Mouse (Mus musculus): ENCODE data around the gene Lrba. TPM values are rescaled to one million over a fixed set of nuclear protein-coding genes. Genes with fewer than 3 reads are reported as not detected.

Lrba gene
- total and polyA plus RNA-seq, 3 experiments: 12.3 to 22.6 (median 13.8) TPM

- no peaks in the 10 kb centered on the region for H3K36me3 ChIP-seq (replicated peaks in 1 of 2; ENCODE audit: control insufficient read depth in 1 of 2, insufficient read depth in 1 of 2, low read length in 1 of 2)
- TF ChIP-seq POLR2AphosphoS2 (IDR thresholded peaks at IDR 0.05; ENCODE audit: low read depth, low read length) (no peak), CHD1 (IDR thresholded peaks at IDR 0.05; ENCODE audit: low read depth, low read length) (no peak), MXI1 (IDR thresholded peaks at IDR 0.05; ENCODE audit: low read depth, low read length) (no peak), JUND (conservative IDR thresholded peaks at IDR 0.05; ENCODE audit: low read depth, low read length) (peak; percentile 63; the same call in 1 of the 2 replicates), MYC (IDR thresholded peaks at IDR 0.05; ENCODE audit: low read depth, low read length) (no peak), ZC3H11A (IDR thresholded peaks at IDR 0.05; ENCODE audit: low read depth, low read length) (no peak), TBP (conservative IDR thresholded peaks at IDR 0.05; ENCODE audit: low read depth, low read length) (no peak), HCFC1 (IDR thresholded peaks at IDR 0.05; ENCODE audit: low read depth, low read length) (no peak), IRF4 (IDR thresholded peaks at IDR 0.05; ENCODE audit: low read depth, low read length) (no peak), USF1 (IDR thresholded peaks at IDR 0.05; ENCODE audit: low read depth, low read length) (no peak), ETS1 (conservative IDR thresholded peaks at IDR 0.05; ENCODE audit: low read depth, low read length) (no peak), ZKSCAN1 (IDR thresholded peaks at IDR 0.05; ENCODE audit: borderline replicate concordance, low read depth, low read length) (no peak), EP300 (IDR thresholded peaks at IDR 0.05; ENCODE audit: low read length) (no peak), ZMIZ1 (IDR thresholded peaks at IDR 0.05; ENCODE audit: low read depth, low read length) (no peak), MEF2A (IDR thresholded peaks at IDR 0.05; ENCODE audit: borderline replicate concordance, low read depth, low read length) (peak; percentile 78; the same call in 1 of the 2 replicates), POLR2A (IDR thresholded peaks at IDR 0.05; ENCODE audit: low read depth, low read length) (no peak)
- no peak overlapping the region for H3K4me3 ChIP-seq (replicated peaks in 1 of 3; ENCODE audit: low read depth in 2 of 3, low read length in 2 of 3, poor library complexity in 1 of 3)
- no peak for DNase-seq (ENCODE audit: extremely low read depth)
- no peak overlapping the region for H3K4me2 ChIP-seq (ENCODE audit: insufficient read depth, low read depth, poor library complexity, severe bottlenecking)
- in situ Hi-C loops (cut with MboI; ENCODE audit: low pct_ligation_motif_present, low pct_unique_long_range_greater_than_20kb, low sequenced_read_pairs): no loop called here
- no peak overlapping the region for H3K9ac ChIP-seq (ENCODE audit: insufficient read depth, low read depth)
- dilution Hi-C loops (cut with MboI; ENCODE audit: extremely low pct_ligation_motif_present, extremely low pct_unique_long_range_greater_than_20kb, low sequenced_read_pairs): no loop called here
- no peaks in the 10 kb centered on the region for H3K9me3 ChIP-seq (replicated peaks; ENCODE audit: low read length)
- H3K27me3 ChIP-seq (replicated peaks): no peaks in the 10 kb centered on the region
- H3K4me1 ChIP-seq (ENCODE audit: control insufficient read depth in 1 of 2, insufficient read depth in 2 of 2): peaks cover 7 to 12% of the 10 kb centered on the region in 2 experiments
- no peak overlapping the region for H3K27ac ChIP-seq (ENCODE audit: insufficient read depth, low read depth)
- H3K79me2 ChIP-seq (replicated peaks; ENCODE audit: control insufficient read depth, extremely low read depth, insufficient read depth, poor library complexity, severe bottlenecking): no peaks in the 10 kb centered on the region
Observed at GRCm38 (mm10) chr3:86688438-86688837, 464.0 kb downstream of the Lrba start.

GRCm38 (mm10) chr3:86689305-86689704 is 464.8 kb downstream of the Lrba start:
- DNase-seq (ENCODE audit: extremely low read depth): no peak
- H3K36me3 ChIP-seq (replicated peaks in 1 of 2; ENCODE audit: control insufficient read depth in 1 of 2, insufficient read depth in 1 of 2, low read length in 1 of 2): no peaks in the 10 kb centered on the region
- peaks cover 7 to 17% of the 10 kb centered on the region in 2 experiments for H3K4me1 ChIP-seq (ENCODE audit: control insufficient read depth in 1 of 2, insufficient read depth in 2 of 2)
- no peaks in the 10 kb centered on the region for H3K27me3 ChIP-seq (replicated peaks)
- no peak overlapping the region for H3K4me2 ChIP-seq (ENCODE audit: insufficient read depth, low read depth, poor library complexity, severe bottlenecking)
- dilution Hi-C loops (cut with MboI; ENCODE audit: extremely low pct_ligation_motif_present, extremely low pct_unique_long_range_greater_than_20kb, low sequenced_read_pairs): no loop called here
- H3K9me3 ChIP-seq (replicated peaks; ENCODE audit: low read length): no peaks in the 10 kb centered on the region
- H3K9ac ChIP-seq (ENCODE audit: insufficient read depth, low read depth): no peak overlapping the region
- no peak overlapping the region for H3K27ac ChIP-seq (ENCODE audit: insufficient read depth, low read depth)
- in situ Hi-C loops (cut with MboI; ENCODE audit: low pct_ligation_motif_present, low pct_unique_long_range_greater_than_20kb, low sequenced_read_pairs): no loop called here
- no peaks in the 10 kb centered on the region for H3K79me2 ChIP-seq (replicated peaks; ENCODE audit: control insufficient read depth, extremely low read depth, insufficient read depth, poor library complexity, severe bottlenecking)
- TF ChIP-seq MXI1 (IDR thresholded peaks at IDR 0.05; ENCODE audit: low read depth, low read length): no peak
- no peak for TF ChIP-seq RCOR1 (conservative IDR thresholded peaks at IDR 0.05; ENCODE audit: low read depth, low read length)
- no peak for TF ChIP-seq USF2 (conservative IDR thresholded peaks at IDR 0.05; ENCODE audit: low read depth, low read length)
- no peak for TF ChIP-seq JUND (conservative IDR thresholded peaks at IDR 0.05; ENCODE audit: low read depth, low read length)
- TF ChIP-seq IRF4 (IDR thresholded peaks at IDR 0.05; ENCODE audit: low read depth, low read length): no peak
- 0 out of 2 replicates have a peak, but pooled peaks have one; percentile 21 for TF ChIP-seq TBP (conservative IDR thresholded peaks at IDR 0.05; ENCODE audit: low read depth, low read length)
- no peak for TF ChIP-seq GABPA (IDR thresholded peaks at IDR 0.05; ENCODE audit: insufficient replicate concordance, low read depth, low read length)
- TF ChIP-seq POLR2AphosphoS2 (IDR thresholded peaks at IDR 0.05; ENCODE audit: low read depth, low read length): no peak
- no peak overlapping the region for H3K4me3 ChIP-seq (replicated peaks in 1 of 3; ENCODE audit: low read depth in 2 of 3, low read length in 2 of 3, poor library complexity in 1 of 3)

All from CH12.LX (cell line).